Mouse (Mus musculus) spleen, adult 18-20 months (tissue): ENCODE data around the gene Cltb.
"Not testable (repeated sequence)": the region's sequence is repeated elsewhere in the genome, so short reads cannot be mapped to it uniquely, and the experiment has no call there.

Source experiments
- DNase-seq, 2 experiments: peaks; one replicate each; pipeline ENCODE4 v3.0.0; 2022; ENCODE audit warnings: mixed read lengths in 2 of 2

Cltb gene

GRCm38 (mm10) chr13:54610972-54611754 lies at the start of gene Cltb:
TSS of gene Cltb (minus strand) at chr13:54611344.
- DNase-seq = peak; percentile 70 to 86

GRCm38 (mm10) chr13:54660877-54661276 lies 49.7 kb upstream of the Cltb start:
- no peak for DNase-seq

- no peak for DNase-seq
Observed at GRCm38 (mm10) chr13:54650461-54650860, 39.3 kb upstream of the Cltb start.

GRCm38 (mm10) chr13:54635011-54635410 lies 23.9 kb upstream of the Cltb start:
- DNase-seq = no peak

GRCm38 (mm10) chr13:54632731-54633277 lies 21.7 kb upstream of the Cltb start:
- DNase-seq = no peak

DNA sequence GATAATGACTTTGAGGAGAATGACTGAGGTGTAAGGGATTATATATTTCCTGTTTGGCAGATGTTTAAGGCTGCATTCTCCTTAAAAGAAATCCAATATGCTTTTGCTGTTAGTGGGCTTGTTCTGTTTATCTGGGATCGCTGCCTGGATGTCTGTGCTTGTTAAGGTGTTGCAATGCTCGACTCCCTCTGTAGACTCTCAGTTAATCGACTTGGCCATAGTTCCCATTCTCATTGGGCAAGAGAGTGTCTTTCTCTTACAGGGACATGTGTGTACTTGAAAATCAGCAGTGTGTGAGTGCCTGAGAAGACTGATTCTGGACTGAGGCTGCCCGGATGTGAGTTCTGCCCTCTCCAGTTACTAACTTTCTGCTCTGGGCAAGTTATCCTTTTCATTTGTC lies 18.0 kb upstream of the Cltb start:
- DNase-seq = no peak

- no peak for DNase-seq
Observed at GRCm38 (mm10) chr13:54621960-54622521, 10.9 kb upstream of the Cltb start.

GRCm38 (mm10) chr13:54621155-54621932 lies 10.2 kb upstream of the Cltb start, which contains the start of gene Faf2:
TSS of gene Faf2 (plus strand) at chr13:54621784.
- DNase-seq = peak; percentile 96 to 99

DNA sequence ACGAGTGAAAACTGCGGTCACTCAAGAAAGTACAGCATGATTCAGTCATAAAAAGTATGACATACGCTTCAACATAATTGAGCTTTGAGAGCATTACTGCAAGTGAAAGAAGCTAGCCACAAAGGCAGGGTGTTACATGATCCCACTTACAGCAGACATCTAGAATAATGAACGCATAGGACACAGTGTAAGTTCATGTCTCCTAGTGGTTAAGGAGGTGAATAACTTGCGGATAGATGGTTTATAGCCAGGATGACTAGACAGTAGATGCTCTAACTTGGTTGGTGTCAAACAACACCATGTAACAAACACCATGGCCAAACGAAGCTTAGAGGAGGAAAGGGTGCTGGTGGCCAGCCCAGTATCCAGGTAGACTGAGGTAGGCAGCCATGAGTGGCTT lies 5.9 kb upstream of the Cltb start:
- no peak for DNase-seq

GRCm38 (mm10) chr13:54616307-54616706 lies 5.2 kb upstream of the Cltb start:
- no peak for DNase-seq

GRCm38 (mm10) chr13:54613141-54613540 lies 2.0 kb upstream of the Cltb start:
- DNase-seq = not testable (repeated sequence)

DNA sequence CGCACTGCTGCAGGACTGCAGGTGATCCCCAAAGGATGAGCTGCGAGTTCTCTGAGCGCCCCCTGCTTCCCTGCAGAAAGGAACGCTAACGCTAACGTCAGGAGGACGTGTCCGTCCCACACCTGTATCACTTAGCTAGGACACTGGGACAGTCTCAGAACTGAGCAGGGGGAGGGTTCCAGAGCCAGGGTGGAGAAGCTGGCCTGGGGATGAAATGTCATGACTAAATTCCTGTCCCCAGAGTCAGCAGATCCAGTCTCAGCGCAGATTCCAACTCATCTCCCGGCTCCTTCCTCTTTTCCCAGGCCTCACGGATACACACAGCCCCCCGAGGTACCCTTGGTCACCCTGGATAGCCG lies 552 bp downstream of the Cltb start:
- DNase-seq = no peak

DNA sequence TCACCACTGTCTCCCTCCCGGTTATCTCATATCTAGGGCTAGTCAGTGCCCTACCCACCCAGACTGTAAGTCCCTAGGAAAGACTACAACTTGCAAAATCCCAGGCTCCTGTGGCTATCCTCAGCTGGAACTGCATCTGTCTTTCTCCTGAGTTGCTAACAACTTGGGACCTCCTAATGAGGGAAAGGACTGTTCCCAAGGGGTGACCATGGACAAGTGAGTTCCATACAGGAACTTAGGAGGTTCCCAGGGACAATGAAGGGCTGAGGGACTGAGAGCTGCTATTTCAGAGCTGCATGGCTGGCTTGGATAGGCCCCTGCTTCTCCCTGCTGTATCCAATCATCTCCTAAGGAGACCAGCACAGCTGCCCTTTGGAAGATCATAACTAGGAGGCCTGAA lies 1.8 kb downstream of the Cltb start:
- DNase-seq = no peak

DNA sequence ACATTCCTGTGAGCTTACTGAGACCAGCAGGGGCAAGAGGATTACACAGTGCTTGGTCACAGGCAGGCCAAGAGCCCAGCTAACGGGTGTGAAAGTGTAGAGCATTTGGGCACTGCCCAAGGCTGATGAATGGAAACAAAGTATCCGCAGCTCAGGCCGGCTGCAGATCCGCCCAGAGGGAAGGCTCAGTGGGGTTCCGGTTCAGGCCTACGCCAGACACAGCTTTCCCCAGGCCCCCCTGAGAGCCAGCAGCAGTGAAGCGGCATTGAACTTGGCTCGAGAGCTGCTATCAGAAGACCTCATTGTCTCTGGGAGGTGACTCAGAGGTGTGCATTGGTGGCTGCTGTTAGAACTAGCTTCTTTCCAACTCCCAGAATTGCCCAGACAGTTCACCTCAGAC lies 2.5 kb downstream of the Cltb start:
- no peak for DNase-seq

- DNase-seq = no peak
Observed at GRCm38 (mm10) chr13:54608002-54608401, 3.1 kb downstream of the Cltb start.

DNA sequence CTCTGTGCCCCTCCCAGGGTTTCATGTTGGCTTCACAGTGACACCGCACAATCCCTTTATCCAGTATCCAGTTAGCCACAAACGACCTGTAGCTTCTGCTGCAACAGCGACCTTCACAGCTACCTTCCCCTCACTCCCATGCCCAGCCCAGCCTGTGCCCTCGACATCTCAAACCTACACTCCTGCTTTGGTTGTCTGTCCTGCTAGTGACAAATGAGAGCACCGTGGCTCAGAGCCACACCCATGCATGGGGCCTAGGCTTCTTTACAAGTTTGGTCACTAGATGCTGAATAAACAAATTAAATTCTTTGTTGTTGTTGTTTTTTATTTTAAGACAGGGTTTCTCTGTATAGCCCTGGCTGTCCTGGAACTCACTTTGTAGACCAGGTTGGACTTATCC lies 3.9 kb downstream of the Cltb start:
- no peak for DNase-seq

DNA sequence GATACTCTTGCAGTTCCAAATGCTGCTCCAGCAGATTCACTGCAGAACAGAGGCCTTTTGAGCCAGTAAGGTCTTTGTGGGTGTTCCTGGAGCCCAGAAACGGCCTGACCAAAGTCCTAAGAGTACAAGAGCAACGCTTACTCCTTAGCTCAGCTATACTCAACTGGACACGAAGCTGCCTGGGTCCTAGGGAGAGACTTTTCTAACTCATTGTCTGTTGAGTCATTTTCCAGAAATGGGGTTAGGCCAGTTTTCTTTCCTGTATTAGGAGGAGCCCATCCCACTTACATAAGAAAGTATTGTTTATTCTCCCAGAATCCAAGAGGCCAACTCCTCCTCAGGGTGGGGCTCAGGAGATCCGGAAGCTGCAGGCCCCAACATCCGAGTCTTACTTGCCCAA lies 5.7 kb downstream of the Cltb start:
- DNase-seq = no peak

- no peak for DNase-seq
Observed at GRCm38 (mm10) chr13:54604221-54604620, 6.9 kb downstream of the Cltb start.

GRCm38 (mm10) chr13:54603501-54603900 lies 7.6 kb downstream of the Cltb start:
- DNase-seq = no peak

- DNase-seq = no peak
Observed at GRCm38 (mm10) chr13:54602639-54603111, 8.5 kb downstream of the Cltb start.

GRCm38 (mm10) chr13:54598622-54599143 lies 12.5 kb downstream of the Cltb start:
- no peak for DNase-seq

- no peak for DNase-seq
Observed at GRCm38 (mm10) chr13:54596870-54597269, 14.3 kb downstream of the Cltb start.

DNA sequence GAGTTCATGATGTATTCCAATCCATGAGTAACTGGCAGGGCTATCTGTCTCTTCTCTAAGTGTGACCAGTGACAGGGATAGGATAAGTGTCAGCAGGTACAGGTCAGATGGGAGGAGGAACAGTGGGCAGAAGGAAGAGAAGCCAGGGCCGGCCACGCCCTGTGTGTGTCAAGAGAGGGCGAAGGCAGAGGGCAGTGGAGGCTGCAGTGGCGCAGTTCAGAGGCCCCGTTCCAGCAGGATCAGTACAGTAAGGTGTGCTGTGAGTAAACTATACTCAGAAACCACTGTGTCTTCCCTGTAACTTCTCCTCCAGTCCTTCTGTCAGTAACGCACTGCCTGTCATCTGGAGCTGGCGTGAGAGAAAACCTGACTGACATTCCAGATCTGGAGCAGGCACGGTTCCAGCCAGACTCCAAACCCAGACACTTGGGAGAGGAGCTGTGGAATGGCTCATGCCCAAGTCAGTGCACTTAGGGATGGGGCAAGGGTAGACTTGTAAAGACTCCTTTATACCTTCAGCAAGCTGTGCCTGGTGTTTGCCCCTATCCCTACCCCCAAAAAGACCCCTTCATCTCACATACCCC lies 14.9 kb downstream of the Cltb start:
- no peak for DNase-seq
